Mouse (Mus musculus) hindbrain, postnatal 0 days (tissue): ENCODE results near the gene Oprd1. TPM values are rescaled to one million over a fixed set of nuclear protein-coding genes. Genes with fewer than 3 reads are reported as not detected.

Experiments used
- ATAC-seq: fragments of 200-750 bp; cut with Nextera tagmentation; 2 replicates; pipeline ENCODE4 v1.8.0; 2017; ENCODE audit warnings: mild to moderate bottlenecking, moderate TSS enrichment, moderate library complexity
- DNase-seq: peaks from one replicate; pipeline ENCODE4 v3.0.0-alpha.2; 2015; ENCODE audit warnings: low spot score
- H3K27ac ChIP-seq: fragments of 300-500 bp; sonication (generic); 2 replicates; pipeline ENCODE4 v1.5.1; 2014; ENCODE audit warnings: mild to moderate bottlenecking
- H3K27me3 ChIP-seq: fragments of 300-500 bp; sonication (generic); 2 replicates; pipeline ENCODE4 v1.6.1; 2014; ENCODE audit warnings: low read length, mixed read lengths; ENCODE audit not compliant: insufficient read depth
- H3K36me3 ChIP-seq: fragments of 300-500 bp; sonication (generic); 2 replicates; pipeline ENCODE4 v1.6.1; 2014; ENCODE audit warnings: low read length, mixed read lengths; ENCODE audit not compliant: insufficient read depth
- H3K4me1 ChIP-seq: fragments of 300-500 bp; sonication (generic); 2 replicates; pipeline ENCODE4 v1.6.1; 2014; ENCODE audit warnings: antibody characterized with exemption, low read length, mixed read lengths; ENCODE audit not compliant: insufficient read depth
- H3K4me2 ChIP-seq: fragments of 300-500 bp; sonication (generic); 2 replicates; pipeline ENCODE4 v1.6.1; 2014; ENCODE audit warnings: low read depth, mild to moderate bottlenecking, low read length, moderate library complexity, mixed read lengths
- H3K4me3 ChIP-seq: fragments of 300-500 bp; sonication (generic); 2 replicates; pipeline ENCODE4 v1.5.1; 2014; ENCODE audit warnings: low read length
- H3K9ac ChIP-seq: fragments of 300-500 bp; sonication (generic); replicated peaks from 2 replicates; pipeline ENCODE4 v1.6.1; 2014; ENCODE audit warnings: mild to moderate bottlenecking, low read length, moderate library complexity, mixed read lengths
- H3K9me3 ChIP-seq: fragments of 300-500 bp; sonication (generic); 2 replicates; pipeline ENCODE4 v1.6.1; 2016; ENCODE audit warnings: low read length, mixed read lengths
- CTCF ChIP-seq: IDR thresholded peaks from 2 replicates; pipeline ENCODE4 v1.5.1; 2016; ENCODE audit warnings: antibody characterized with exemption, control low read depth, low read depth
- WGBS: fragments of 180-500 bp; shearing (Covaris S2); extraction: QIAGEN DNeasy Blood & Tissue Kit; methylation state at CpG from one replicate; pipeline ENCODE4 v1.1.7; 2014; 5-methylcytosine and 5-hydroxymethylcytosine counted together
- polyA plus RNA-seq: library from polyadenylated mRNA; unstranded; fragments of >200 nt; fragmentation: Nextera tagmentation; extraction: Ambion mirVana; gene quantifications from 2 replicates; pipeline ENCODE4 v1.2.1, GENCODE M21; 2015
- total RNA-seq: library from RNA; depleted of rRNA; stranded (reverse); fragments of >200 nt; gene quantifications from 2 replicates; pipeline ENCODE4 v1.2.3, GENCODE M21; 2014

The Oprd1 gene
- total and polyA plus RNA-seq, 2 experiments from 2014 or later = 0.86 to 3.5 TPM

GRCm38 (mm10) chr4:132076480-132077405 lies 67.5 kb downstream of the Oprd1 start:
- no peak for TF ChIP-seq CTCF
- Histone ChIP-seq H3K27me3 (peaks cover 4% of the 10 kb centered on the region; the same call in 1 of the 2 replicates), H3K9ac (no peak overlapping the region), H3K27ac (no peak overlapping the region), H3K4me3 (no peak overlapping the region), H3K36me3 (no peaks in the 10 kb centered on the region), H3K4me2 (no peak overlapping the region), H3K9me3 (no peaks in the 10 kb centered on the region), H3K4me1 (peaks cover 10% of the 10 kb centered on the region; the same call in 1 of the 2 replicates)
- ATAC-seq (no peak), DNase-seq (no peak)
- WGBS = 34% methylated on average over 20 of the region's 20 CpGs

- Histone ChIP-seq H3K4me3 (peak overlapping the region; percentile 73; the same call in 1 of the 2 replicates), H3K9me3 (no peaks in the 10 kb centered on the region), H3K27ac (no peak overlapping the region), H3K9ac (no peak overlapping the region), H3K4me2 (peak overlapping the region; percentile 100), H3K27me3 (peaks cover 4% of the 10 kb centered on the region; the same call in 1 of the 2 replicates), H3K36me3 (no peaks in the 10 kb centered on the region), H3K4me1 (peaks cover 10% of the 10 kb centered on the region; the same call in 1 of the 2 replicates)
- no peak for ATAC-seq
- WGBS = 43% methylated on average over 1 of the region's 1 CpGs
- TF ChIP-seq CTCF = no peak
- DNase-seq = no peak
Measured at GRCm38 (mm10) chr4:132075796-132076195, 68.5 kb downstream of the Oprd1 start.

- Histone ChIP-seq H3K9me3 (no peaks in the 10 kb centered on the region), H3K9ac (peak within 1 kb of the TSS; percentile 63), H3K36me3 (no peaks in the 10 kb centered on the region), H3K27me3 (peaks cover 4% of the 10 kb centered on the region; the same call in 1 of the 2 replicates), H3K4me3 (peak within 1 kb of the TSS; percentile 73), H3K4me2 (peak within 1 kb of the TSS; percentile 100), H3K27ac (no peak within 1 kb of the TSS), H3K4me1 (peaks cover 10% of the 10 kb centered on the region; the same call in 1 of the 2 replicates)
- WGBS = 2% methylated on average over 44 of the region's 47 CpGs
- DNase-seq = peak; percentile 87
- peak; percentile 93 for ATAC-seq
- no peak for TF ChIP-seq CTCF
Measured at GRCm38 (mm10) chr4:132074933-132075769, 69.1 kb downstream of the Oprd1 start, which contains the start of gene Epb41. TSS of gene Epb41 (minus strand) at chr4:132075321.

GRCm38 (mm10) chr4:132074077-132074932 lies 70.0 kb downstream of the Oprd1 start, which contains the start of gene Gm10300:
TSS of gene Gm10300 (plus strand) at chr4:132074697.
- no peak for TF ChIP-seq CTCF
- H3K36me3 ChIP-seq = no peaks in the 10 kb centered on the region
- DNase-seq = peak; percentile 12
- no peaks in the 10 kb centered on the region for H3K9me3 ChIP-seq
- peak; percentile 16; the same call in 1 of the 2 replicates for ATAC-seq
- H3K27ac ChIP-seq = no peak within 1 kb of the TSS
- H3K9ac ChIP-seq = peak within 1 kb of the TSS; percentile 63
- H3K4me3 ChIP-seq = peak within 1 kb of the TSS; percentile 73
- WGBS = 2% methylated on average over 41 of the region's 42 CpGs
- H3K4me2 ChIP-seq = peak within 1 kb of the TSS; percentile 100
- H3K27me3 ChIP-seq = peaks cover 4% of the 10 kb centered on the region; the same call in 1 of the 2 replicates
- H3K4me1 ChIP-seq = peaks cover 10% of the 10 kb centered on the region; the same call in 1 of the 2 replicates

- TF ChIP-seq CTCF = no peak
- H3K4me3 ChIP-seq = no peak overlapping the region
- peaks cover 4% of the 10 kb centered on the region; the same call in 1 of the 2 replicates for H3K27me3 ChIP-seq
- H3K27ac ChIP-seq = no peak overlapping the region
- no peaks in the 10 kb centered on the region for H3K36me3 ChIP-seq
- ATAC-seq (no peak), DNase-seq (no peak)
- peaks cover 10% of the 10 kb centered on the region; the same call in 1 of the 2 replicates for H3K4me1 ChIP-seq
- H3K9me3 ChIP-seq = no peaks in the 10 kb centered on the region
- H3K9ac ChIP-seq = no peak overlapping the region
- no peak overlapping the region for H3K4me2 ChIP-seq
- WGBS = 71% methylated on average over 6 of the region's 6 CpGs
Measured at GRCm38 (mm10) chr4:132072946-132073345, 71.3 kb downstream of the Oprd1 start.
